Mouse (Mus musculus): ENCODE results near the gene Dnajc1.

DNA sequence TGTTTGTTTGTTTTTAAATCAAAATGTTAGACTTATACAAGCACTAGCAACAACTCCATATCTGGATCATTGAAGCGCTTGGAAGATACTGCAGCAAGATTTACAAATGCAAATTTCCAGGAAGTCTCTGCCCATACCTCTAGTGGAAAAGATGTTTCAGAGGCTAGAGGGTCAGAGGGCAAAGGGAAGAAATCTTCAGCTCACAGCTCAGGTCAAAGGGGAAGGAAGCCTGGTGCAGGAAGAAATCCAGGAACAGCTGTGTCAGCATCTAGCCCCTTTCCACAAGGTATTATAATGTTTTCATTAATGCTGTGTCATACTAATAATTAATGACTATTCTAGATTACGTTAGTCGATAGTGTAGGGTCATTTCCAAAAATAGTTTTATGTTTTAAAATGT, 233.2 kb downstream of the Dnajc1 start:
- no peak for TF ChIP-seq POLR2A (IDR thresholded peaks at IDR 0.05; ENCODE audit: control insufficient read depth in 1 of 2, insufficient read depth in 1 of 2, low read depth in 1 of 2, low read length in 2 of 2, poor library complexity in 1 of 2)
- no peak for TF ChIP-seq RCOR1 (IDR thresholded peaks at IDR 0.05; ENCODE audit: low read depth, low read length)
- no peak for TF ChIP-seq CTCF (IDR thresholded peaks at IDR 0.05 in 2 of 3, conservative IDR thresholded peaks at IDR 0.05 in 1 of 3; ENCODE audit: control insufficient read depth in 1 of 3, insufficient read depth in 1 of 3, low read depth in 2 of 3, low read length in 3 of 3, poor library complexity in 1 of 3, severe bottlenecking in 1 of 3)
- no peak for TF ChIP-seq CHD1 (IDR thresholded peaks at IDR 0.05; ENCODE audit: low read depth, low read length)
- TF ChIP-seq ELF1 (IDR thresholded peaks at IDR 0.05; ENCODE audit: low read depth, low read length), result no peak
- no peak for TF ChIP-seq ZC3H11A (IDR thresholded peaks at IDR 0.05; ENCODE audit: low read depth, low read length)
- no peak for TF ChIP-seq E2F4 (IDR thresholded peaks at IDR 0.05; ENCODE audit: borderline replicate concordance, low read depth, low read length)
- no peak for TF ChIP-seq USF2 (IDR thresholded peaks at IDR 0.05; ENCODE audit: borderline replicate concordance in 1 of 2, insufficient read depth in 1 of 2, low read depth in 1 of 2, low read length in 2 of 2)

Data from MEL (cell line).